Mouse (Mus musculus): Measurements from ENCODE around the gene Pak3. TPM values are rescaled to one million over a fixed set of nuclear protein-coding genes. Genes with fewer than 3 reads are reported as not detected.

Pak3 gene
- polyA plus RNA-seq, 1 experiment from 2014 or later: 41.0 TPM

- no peak overlapping the region for H3K9ac ChIP-seq (ENCODE audit: low read length)
- DNase-seq (ENCODE audit: low spot score): no peak
- H3K36me3 ChIP-seq (ENCODE audit: control insufficient read depth, insufficient read depth, low read length): no peaks in the 10 kb centered on the region
- no peak overlapping the region for H3K4me3 ChIP-seq (ENCODE audit: low read depth, low read length)
- H3K4me1 ChIP-seq (ENCODE audit: control insufficient read depth, insufficient read depth, low read length): no peaks in the 10 kb centered on the region
- H3K4me2 ChIP-seq (ENCODE audit: low read depth): no peak overlapping the region
- WGBS: 82% methylated on average over 2 of the region's 2 CpGs
- no peak overlapping the region for H3K27ac ChIP-seq (ENCODE audit: low read depth, low read length)
- H3K27me3 ChIP-seq (ENCODE audit: control insufficient read depth, insufficient read depth, low read length): no peaks in the 10 kb centered on the region
- no peak for ATAC-seq (ENCODE audit: insufficient read depth, low FRiP score, low TSS enrichment)
- H3K9me3 ChIP-seq (ENCODE audit: control insufficient read depth, low read length): no peaks in the 10 kb centered on the region
Observed at GRCm38 (mm10) chrX:143678566-143678965, 160.2 kb downstream of the Pak3 start.

GRCm38 (mm10) chrX:143722250-143722649, 203.9 kb downstream of the Pak3 start:
- DNase-seq (ENCODE audit: low spot score) (no peak), ATAC-seq (ENCODE audit: insufficient read depth, low FRiP score, low TSS enrichment) (no peak)
- Histone ChIP-seq H3K4me2 (ENCODE audit: low read depth) (no peak overlapping the region), H3K9ac (ENCODE audit: low read length) (no peak overlapping the region), H3K4me1 (ENCODE audit: control insufficient read depth, insufficient read depth, low read length) (no peaks in the 10 kb centered on the region), H3K27ac (ENCODE audit: low read depth, low read length) (no peak overlapping the region), H3K4me3 (ENCODE audit: low read depth, low read length) (no peak overlapping the region), H3K27me3 (ENCODE audit: control insufficient read depth, insufficient read depth, low read length) (no peaks in the 10 kb centered on the region), H3K36me3 (ENCODE audit: control insufficient read depth, insufficient read depth, low read length) (no peaks in the 10 kb centered on the region), H3K9me3 (ENCODE audit: control insufficient read depth, low read length) (no peaks in the 10 kb centered on the region)
- 88% methylated on average over 1 of the region's 1 CpGs for WGBS

- no peak overlapping the region for H3K9ac ChIP-seq (ENCODE audit: low read length)
- ATAC-seq (ENCODE audit: insufficient read depth, low FRiP score, low TSS enrichment): no peak
- H3K27ac ChIP-seq (ENCODE audit: low read depth, low read length): no peak overlapping the region
- H3K36me3 ChIP-seq (ENCODE audit: control insufficient read depth, insufficient read depth, low read length): no peaks in the 10 kb centered on the region
- no peaks in the 10 kb centered on the region for H3K9me3 ChIP-seq (ENCODE audit: control insufficient read depth, low read length)
- no peak overlapping the region for H3K4me3 ChIP-seq (ENCODE audit: low read depth, low read length)
- no peaks in the 10 kb centered on the region for H3K4me1 ChIP-seq (ENCODE audit: control insufficient read depth, insufficient read depth, low read length)
- WGBS: 92% methylated on average over 3 of the region's 3 CpGs
- no peak overlapping the region for H3K4me2 ChIP-seq (ENCODE audit: low read depth)
- DNase-seq (ENCODE audit: low spot score): no peak
- no peaks in the 10 kb centered on the region for H3K27me3 ChIP-seq (ENCODE audit: control insufficient read depth, insufficient read depth, low read length)
Observed at GRCm38 (mm10) chrX:143725411-143725810, 207.0 kb downstream of the Pak3 start.

- no peaks in the 10 kb centered on the region for H3K27me3 ChIP-seq (ENCODE audit: control insufficient read depth, insufficient read depth, low read length)
- H3K27ac ChIP-seq (ENCODE audit: low read depth, low read length): no peak overlapping the region
- H3K4me3 ChIP-seq (ENCODE audit: low read depth, low read length): no peak overlapping the region
- no peak overlapping the region for H3K9ac ChIP-seq (ENCODE audit: low read length)
- WGBS: 48% methylated on average over 4 of the region's 4 CpGs
- no peaks in the 10 kb centered on the region for H3K4me1 ChIP-seq (ENCODE audit: control insufficient read depth, insufficient read depth, low read length)
- H3K36me3 ChIP-seq (ENCODE audit: control insufficient read depth, insufficient read depth, low read length): no peaks in the 10 kb centered on the region
- peak; percentile 10 for DNase-seq (ENCODE audit: low spot score)
- H3K9me3 ChIP-seq (ENCODE audit: control insufficient read depth, low read length): no peaks in the 10 kb centered on the region
- no peak overlapping the region for H3K4me2 ChIP-seq (ENCODE audit: low read depth)
- no peak for ATAC-seq (ENCODE audit: insufficient read depth, low FRiP score, low TSS enrichment)
Observed at GRCm38 (mm10) chrX:143736035-143736434, 217.6 kb downstream of the Pak3 start.

GRCm38 (mm10) chrX:143739171-143739570, 220.8 kb downstream of the Pak3 start:
- no peak overlapping the region for H3K27ac ChIP-seq (ENCODE audit: low read depth, low read length)
- WGBS: 18% methylated on average over 2 of the region's 2 CpGs
- H3K4me1 ChIP-seq (ENCODE audit: control insufficient read depth, insufficient read depth, low read length): no peaks in the 10 kb centered on the region
- no peak overlapping the region for H3K9ac ChIP-seq (ENCODE audit: low read length)
- ATAC-seq (ENCODE audit: insufficient read depth, low FRiP score, low TSS enrichment) (no peak), DNase-seq (ENCODE audit: low spot score) (peak; percentile 34)
- H3K27me3 ChIP-seq (ENCODE audit: control insufficient read depth, insufficient read depth, low read length): no peaks in the 10 kb centered on the region
- no peaks in the 10 kb centered on the region for H3K9me3 ChIP-seq (ENCODE audit: control insufficient read depth, low read length)
- H3K36me3 ChIP-seq (ENCODE audit: control insufficient read depth, insufficient read depth, low read length): no peaks in the 10 kb centered on the region
- H3K4me3 ChIP-seq (ENCODE audit: low read depth, low read length): no peak overlapping the region
- H3K4me2 ChIP-seq (ENCODE audit: low read depth): no peak overlapping the region

GRCm38 (mm10) chrX:143762556-143762955, 244.2 kb downstream of the Pak3 start:
- no peaks in the 10 kb centered on the region for H3K4me1 ChIP-seq (ENCODE audit: control insufficient read depth, insufficient read depth, low read length)
- no peaks in the 10 kb centered on the region for H3K36me3 ChIP-seq (ENCODE audit: control insufficient read depth, insufficient read depth, low read length)
- no peak overlapping the region for H3K4me2 ChIP-seq (ENCODE audit: low read depth)
- DNase-seq (ENCODE audit: low spot score) (no peak), ATAC-seq (ENCODE audit: insufficient read depth, low FRiP score, low TSS enrichment) (no peak)
- H3K9ac ChIP-seq (ENCODE audit: low read length): no peak overlapping the region
- no peak overlapping the region for H3K4me3 ChIP-seq (ENCODE audit: low read depth, low read length)
- WGBS: 85% methylated on average over 3 of the region's 3 CpGs
- 0 out of 2 replicates have a peak, but pooled peaks cover 2% of the 10 kb centered on the region for H3K27me3 ChIP-seq (ENCODE audit: control insufficient read depth, insufficient read depth, low read length)
- no peak overlapping the region for H3K27ac ChIP-seq (ENCODE audit: low read depth, low read length)
- no peaks in the 10 kb centered on the region for H3K9me3 ChIP-seq (ENCODE audit: control insufficient read depth, low read length)

GRCm38 (mm10) chrX:143815948-143816347, 297.6 kb downstream of the Pak3 start:
- Histone ChIP-seq H3K36me3 (ENCODE audit: control insufficient read depth, insufficient read depth, low read length) (no peaks in the 10 kb centered on the region), H3K27me3 (ENCODE audit: control insufficient read depth, insufficient read depth, low read length) (no peaks in the 10 kb centered on the region), H3K9me3 (ENCODE audit: control insufficient read depth, low read length) (no peaks in the 10 kb centered on the region), H3K27ac (ENCODE audit: low read depth, low read length) (no peak overlapping the region), H3K4me1 (ENCODE audit: control insufficient read depth, insufficient read depth, low read length) (no peaks in the 10 kb centered on the region), H3K9ac (ENCODE audit: low read length) (no peak overlapping the region), H3K4me2 (ENCODE audit: low read depth) (no peak overlapping the region), H3K4me3 (ENCODE audit: low read depth, low read length) (no peak overlapping the region)
- ATAC-seq (ENCODE audit: insufficient read depth, low FRiP score, low TSS enrichment) (no peak), DNase-seq (ENCODE audit: low spot score) (no peak)
- WGBS: 79% methylated on average over 1 of the region's 1 CpGs

- no peak overlapping the region for H3K4me3 ChIP-seq (ENCODE audit: low read depth, low read length)
- no peaks in the 10 kb centered on the region for H3K4me1 ChIP-seq (ENCODE audit: control insufficient read depth, insufficient read depth, low read length)
- no peaks in the 10 kb centered on the region for H3K27me3 ChIP-seq (ENCODE audit: control insufficient read depth, insufficient read depth, low read length)
- DNase-seq (ENCODE audit: low spot score) (no peak), ATAC-seq (ENCODE audit: insufficient read depth, low FRiP score, low TSS enrichment) (no peak)
- no peaks in the 10 kb centered on the region for H3K9me3 ChIP-seq (ENCODE audit: control insufficient read depth, low read length)
- no peak overlapping the region for H3K4me2 ChIP-seq (ENCODE audit: low read depth)
- no peaks in the 10 kb centered on the region for H3K36me3 ChIP-seq (ENCODE audit: control insufficient read depth, insufficient read depth, low read length)
- H3K27ac ChIP-seq (ENCODE audit: low read depth, low read length): no peak overlapping the region
- no peak overlapping the region for H3K9ac ChIP-seq (ENCODE audit: low read length)
- WGBS: 89% methylated on average over 2 of the region's 2 CpGs
Observed at GRCm38 (mm10) chrX:143818961-143819360, 300.6 kb downstream of the Pak3 start.

GRCm38 (mm10) chrX:143826521-143826920, 308.1 kb downstream of the Pak3 start:
- 0 out of 2 replicates have a peak, but pooled peaks cover 2% of the 10 kb centered on the region for H3K27me3 ChIP-seq (ENCODE audit: control insufficient read depth, insufficient read depth, low read length)
- H3K9me3 ChIP-seq (ENCODE audit: control insufficient read depth, low read length): no peaks in the 10 kb centered on the region
- no peak overlapping the region for H3K27ac ChIP-seq (ENCODE audit: low read depth, low read length)
- H3K4me1 ChIP-seq (ENCODE audit: control insufficient read depth, insufficient read depth, low read length): no peaks in the 10 kb centered on the region
- H3K4me2 ChIP-seq (ENCODE audit: low read depth): no peak overlapping the region
- DNase-seq (ENCODE audit: low spot score): no peak
- WGBS: 76% methylated on average over 4 of the region's 4 CpGs
- no peak overlapping the region for H3K4me3 ChIP-seq (ENCODE audit: low read depth, low read length)
- ATAC-seq (ENCODE audit: insufficient read depth, low FRiP score, low TSS enrichment): no peak
- no peak overlapping the region for H3K9ac ChIP-seq (ENCODE audit: low read length)
- H3K36me3 ChIP-seq (ENCODE audit: control insufficient read depth, insufficient read depth, low read length): no peaks in the 10 kb centered on the region
